Mouse (Mus musculus): ENCODE data around the gene Kmo.

DNA sequence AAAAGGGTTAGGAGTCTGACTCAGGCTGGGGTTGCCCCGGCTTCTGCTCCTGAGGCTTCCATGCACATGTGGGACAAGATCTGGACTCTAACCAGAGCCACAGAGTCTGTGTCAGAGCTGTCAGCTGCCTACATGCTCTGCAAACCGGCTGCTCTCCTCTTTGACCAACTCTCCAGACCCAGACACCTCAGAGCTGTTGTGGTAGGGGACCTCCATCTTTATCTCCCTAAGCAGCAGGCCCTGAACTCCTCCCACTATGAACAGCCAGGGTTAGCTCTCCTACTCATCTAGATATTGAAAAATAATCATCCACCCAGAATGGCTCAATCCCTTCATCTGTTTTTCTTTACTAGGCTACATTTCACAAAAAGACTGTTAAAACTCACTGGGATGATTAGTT, 34.9 kb upstream of the Kmo start:
- TF ChIP-seq POLR2A (IDR thresholded peaks at IDR 0.05; ENCODE audit: insufficient read depth, low read length) (no peak), CTCF (IDR thresholded peaks at IDR 0.05; ENCODE audit: low read depth, low read length) (no peak)

Measured in ES-Bruce4 (cell line).